Mouse (Mus musculus) hindbrain, embryonic 12.5 days (tissue): Measurements from ENCODE around the gene Pak3. TPM values are rescaled to one million over a fixed set of nuclear protein-coding genes. Genes with fewer than 3 reads are reported as not detected.
A peak's percentile ranks its signal among the peaks of the same experiment; 100 is the strongest.

Source experiments
- ATAC-seq: fragments of 200-750 bp; cut with Nextera tagmentation; 2 replicates; pipeline ENCODE4 v1.8.0; 2017; ENCODE audit warnings: moderate TSS enrichment; ENCODE audit not compliant: low FRiP score
- H3K27ac ChIP-seq: fragments of 300-500 bp; sonication (generic); 2 replicates; pipeline ENCODE4 v1.5.1; 2016; ENCODE audit warnings: mild to moderate bottlenecking
- H3K27me3 ChIP-seq: fragments of 300-500 bp; sonication (generic); 2 replicates; pipeline ENCODE4 v1.6.1; 2016; ENCODE audit warnings: mild to moderate bottlenecking
- H3K36me3 ChIP-seq: fragments of 300-500 bp; sonication (generic); 2 replicates; pipeline ENCODE4 v1.6.1; 2016; ENCODE audit warnings: mild to moderate bottlenecking
- H3K4me1 ChIP-seq: fragments of 300-500 bp; sonication (generic); 2 replicates; pipeline ENCODE4 v1.6.1; 2016
- H3K4me2 ChIP-seq: fragments of 300-500 bp; sonication (generic); replicated peaks from 2 replicates; pipeline ENCODE4 v1.6.1; 2016; ENCODE audit warnings: mild to moderate bottlenecking
- H3K4me3 ChIP-seq: fragments of 300-500 bp; sonication (generic); 2 replicates; pipeline ENCODE4 v1.5.1; 2016; ENCODE audit warnings: mild to moderate bottlenecking
- H3K9ac ChIP-seq: fragments of 300-500 bp; sonication (generic); 2 replicates; pipeline ENCODE4 v1.6.1; 2016; ENCODE audit warnings: mild to moderate bottlenecking, moderate library complexity
- H3K9me3 ChIP-seq: fragments of 300-500 bp; sonication (generic); replicated peaks from 2 replicates; pipeline ENCODE4 v1.6.1; 2016; ENCODE audit warnings: mild to moderate bottlenecking
- WGBS: fragments of 180-500 bp; shearing (Covaris S2); methylation state at CpG from one replicate; pipeline ENCODE4 v1.1.7; 2016; 5-methylcytosine and 5-hydroxymethylcytosine counted together
- polyA plus RNA-seq: library from polyadenylated mRNA; unstranded; fragments of >200 nt; fragmentation: Nextera tagmentation; extraction: Ambion mirVana; gene quantifications from 2 replicates; pipeline ENCODE4 v1.2.1, GENCODE M21; 2016

Pak3 gene
- polyA plus RNA-seq, 1 experiment from 2014 or later = 81.5 TPM

DNA sequence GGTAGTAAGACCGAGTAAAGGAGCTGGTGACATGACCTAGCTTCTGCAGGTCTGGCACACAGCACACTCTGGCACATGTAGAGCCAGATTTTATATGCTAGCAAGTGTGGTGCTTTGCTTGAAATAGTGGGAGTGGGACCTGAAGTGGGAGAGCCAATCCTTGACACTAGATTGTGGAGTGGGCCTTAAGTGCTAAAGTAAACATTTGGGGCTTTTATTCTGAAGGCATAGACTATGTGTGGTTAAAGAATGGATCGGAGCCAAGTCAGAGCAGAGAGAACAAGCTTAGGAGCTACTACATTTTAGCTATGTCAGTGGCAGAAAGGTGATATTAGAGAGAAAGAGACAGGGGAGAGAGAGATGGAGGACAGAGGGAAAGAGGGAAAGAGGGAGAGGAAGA, 61.5 kb downstream of the Pak3 start:
- no peak overlapping the region for H3K27ac ChIP-seq
- ATAC-seq = no peak
- no peaks in the 10 kb centered on the region for H3K4me1 ChIP-seq
- peaks cover 11% of the 10 kb centered on the region; the same call in 1 of the 2 replicates for H3K27me3 ChIP-seq
- 87% methylated on average over 2 of the region's 2 CpGs for WGBS
- no peak overlapping the region for H3K9ac ChIP-seq
- H3K4me3 ChIP-seq = no peak overlapping the region
- no peaks in the 10 kb centered on the region for H3K9me3 ChIP-seq
- H3K4me2 ChIP-seq = no peak overlapping the region
- no peaks in the 10 kb centered on the region for H3K36me3 ChIP-seq

DNA sequence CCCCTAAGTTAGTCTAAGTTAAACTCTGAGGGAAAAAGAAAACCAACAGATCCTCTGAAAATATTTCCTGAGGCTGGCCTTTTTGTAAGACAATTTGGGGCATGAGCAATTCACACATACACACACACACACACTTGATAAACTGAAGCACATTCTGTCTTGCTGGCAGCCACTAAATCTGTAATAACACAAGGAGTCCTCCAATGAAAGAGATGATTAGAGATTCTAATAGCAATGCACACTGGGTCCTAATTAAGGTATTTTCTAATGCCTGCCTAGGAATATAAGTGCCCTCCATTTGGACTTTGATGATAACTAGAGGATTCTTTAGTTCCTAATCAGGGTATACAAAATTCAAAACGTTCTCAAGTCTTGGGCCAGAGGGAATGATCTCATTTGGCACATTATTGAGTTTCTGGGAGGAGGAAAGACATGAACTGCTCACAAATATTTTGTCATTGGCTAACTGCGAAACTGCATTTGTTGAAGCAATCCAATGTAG, 62.1 kb downstream of the Pak3 start:
- Histone ChIP-seq H3K9ac (no peak overlapping the region), H3K9me3 (no peaks in the 10 kb centered on the region), H3K27me3 (peaks cover 11% of the 10 kb centered on the region; the same call in 1 of the 2 replicates), H3K4me2 (no peak overlapping the region), H3K4me3 (no peak overlapping the region), H3K4me1 (no peaks in the 10 kb centered on the region), H3K27ac (no peak overlapping the region), H3K36me3 (no peaks in the 10 kb centered on the region)
- no peak for ATAC-seq
- WGBS = 66% methylated on average over 2 of the region's 2 CpGs

DNA sequence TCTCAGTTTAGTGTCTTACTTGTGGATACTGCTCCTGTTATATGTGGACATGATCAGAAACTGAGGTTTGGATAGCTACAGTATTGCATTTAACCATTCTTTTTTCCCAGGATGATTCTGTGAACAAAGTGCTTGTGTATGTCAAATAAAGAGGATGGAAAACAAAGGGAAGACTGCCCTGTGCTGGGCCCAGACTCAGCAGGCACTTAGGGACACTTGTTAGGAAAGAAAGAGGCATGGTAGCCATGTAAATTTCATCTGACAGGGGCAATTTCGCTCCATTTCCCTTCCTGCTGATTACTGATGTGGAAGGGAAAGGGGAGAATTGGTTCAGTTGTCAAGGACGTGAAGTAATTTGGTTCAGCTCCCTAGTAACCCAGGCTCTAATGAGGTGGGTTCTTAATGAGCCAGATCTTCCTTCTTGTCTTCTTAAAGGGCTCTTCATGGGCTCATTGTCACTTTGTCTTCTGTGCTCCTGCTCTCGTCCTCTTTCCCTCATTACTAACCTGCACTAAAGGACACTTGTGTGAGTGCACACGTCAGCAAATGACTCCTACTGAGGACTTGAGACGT, 88.6 kb downstream of the Pak3 start:
- peak; percentile 46; the same call in 1 of the 2 replicates for ATAC-seq
- H3K9me3 ChIP-seq = no peaks in the 10 kb centered on the region
- H3K9ac ChIP-seq = no peak overlapping the region
- no peak overlapping the region for H3K27ac ChIP-seq
- 34% methylated on average over 5 of the region's 5 CpGs for WGBS
- H3K4me1 ChIP-seq = no peaks in the 10 kb centered on the region
- no peaks in the 10 kb centered on the region for H3K36me3 ChIP-seq
- H3K27me3 ChIP-seq = no peaks in the 10 kb centered on the region
- H3K4me3 ChIP-seq = no peak overlapping the region
- no peak overlapping the region for H3K4me2 ChIP-seq

DNA sequence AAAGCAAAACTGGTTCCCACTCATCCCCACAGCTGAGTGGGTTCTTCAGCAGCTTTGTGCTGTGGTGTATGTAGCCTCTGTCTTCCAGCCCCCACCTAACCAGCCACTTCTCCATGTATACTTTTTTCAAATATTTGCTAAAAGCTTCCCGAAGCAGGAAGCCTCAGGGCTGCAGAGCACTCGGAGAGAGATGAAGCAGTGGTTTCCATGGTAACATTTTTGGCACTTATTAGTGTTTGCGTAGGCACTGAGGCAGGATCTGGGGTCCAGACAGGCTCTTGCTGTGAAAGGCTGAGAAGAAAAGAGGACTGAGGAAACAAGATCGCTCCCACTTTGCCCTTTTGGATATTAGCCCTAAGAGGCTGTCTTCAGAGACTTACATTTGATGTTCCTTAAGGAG, 100.3 kb downstream of the Pak3 start:
- ATAC-seq = no peak
- Histone ChIP-seq H3K27ac (no peak overlapping the region), H3K4me1 (peaks cover 3% of the 10 kb centered on the region; the same call in 1 of the 2 replicates), H3K4me3 (no peak overlapping the region), H3K4me2 (no peak overlapping the region), H3K9me3 (no peaks in the 10 kb centered on the region), H3K9ac (no peak overlapping the region), H3K27me3 (peaks cover 4% of the 10 kb centered on the region), H3K36me3 (no peaks in the 10 kb centered on the region)
- 25% methylated on average over 4 of the region's 4 CpGs for WGBS

DNA sequence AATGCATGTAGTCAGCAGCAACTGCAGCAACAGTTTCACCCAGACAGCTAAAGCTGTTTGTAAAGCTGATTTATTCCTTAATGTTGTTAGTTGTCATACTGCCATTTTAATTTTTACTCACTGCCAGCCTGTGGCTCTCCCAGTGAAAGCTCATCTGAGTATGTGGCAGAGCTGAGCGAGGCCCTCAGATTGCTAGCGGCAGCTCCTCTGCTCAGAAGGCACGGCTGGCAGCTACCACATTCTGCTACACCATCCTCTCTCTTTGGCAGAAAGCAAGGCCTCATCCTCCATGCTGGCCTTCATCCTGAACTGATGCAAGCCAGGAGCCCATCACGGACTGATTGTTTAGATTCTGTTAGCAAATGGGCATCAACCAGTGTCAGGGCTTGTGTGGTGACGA, 109.4 kb downstream of the Pak3 start:
- Histone ChIP-seq H3K27ac (no peak overlapping the region), H3K36me3 (no peaks in the 10 kb centered on the region), H3K4me3 (no peak overlapping the region), H3K9me3 (no peaks in the 10 kb centered on the region), H3K4me1 (no peaks in the 10 kb centered on the region), H3K9ac (no peak overlapping the region), H3K27me3 (peaks cover 13% of the 10 kb centered on the region; the same call in 1 of the 2 replicates), H3K4me2 (no peak overlapping the region)
- no peak for ATAC-seq
- WGBS = 78% methylated on average over 5 of the region's 5 CpGs

- ATAC-seq = peak; percentile 66
- Histone ChIP-seq H3K9me3 (no peaks in the 10 kb centered on the region), H3K4me1 (no peaks in the 10 kb centered on the region), H3K27me3 (peaks cover 3% of the 10 kb centered on the region; the same call in 1 of the 2 replicates), H3K9ac (no peak overlapping the region), H3K36me3 (no peaks in the 10 kb centered on the region), H3K4me2 (no peak overlapping the region), H3K27ac (no peak overlapping the region), H3K4me3 (no peak overlapping the region)
- 50% methylated on average over 2 of the region's 2 CpGs for WGBS
These were observed 125.5 kb downstream of the Pak3 start for GRCm38 (mm10) chrX:143643936-143644335.

DNA sequence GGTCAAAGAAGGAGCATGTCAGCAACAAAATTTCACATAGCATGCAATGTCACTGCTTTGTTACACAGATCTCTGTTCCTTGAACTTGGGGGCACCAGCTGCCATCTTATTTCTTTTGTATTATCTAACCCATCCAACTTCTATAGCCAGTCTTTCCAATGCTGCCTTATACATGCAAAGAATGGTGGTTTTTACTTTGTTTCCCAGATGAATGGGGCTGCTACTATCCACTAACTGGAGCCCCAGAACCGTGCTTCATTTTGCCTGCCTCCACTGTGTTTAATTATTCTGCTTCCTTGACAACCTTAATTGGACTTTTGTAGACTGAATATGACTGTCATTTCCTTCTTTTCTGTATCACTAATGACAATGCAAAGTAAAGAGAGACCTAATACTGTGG, 126.4 kb downstream of the Pak3 start:
- no peaks in the 10 kb centered on the region for H3K36me3 ChIP-seq
- H3K9me3 ChIP-seq = no peaks in the 10 kb centered on the region
- H3K27ac ChIP-seq = no peak overlapping the region
- no peaks in the 10 kb centered on the region for H3K4me1 ChIP-seq
- no peak overlapping the region for H3K9ac ChIP-seq
- peaks cover 6% of the 10 kb centered on the region; the same call in 1 of the 2 replicates for H3K27me3 ChIP-seq
- 36% methylated on average over 1 of the region's 1 CpGs for WGBS
- H3K4me3 ChIP-seq = no peak overlapping the region
- peak; percentile 67; the same call in 1 of the 2 replicates for ATAC-seq
- no peak overlapping the region for H3K4me2 ChIP-seq

DNA sequence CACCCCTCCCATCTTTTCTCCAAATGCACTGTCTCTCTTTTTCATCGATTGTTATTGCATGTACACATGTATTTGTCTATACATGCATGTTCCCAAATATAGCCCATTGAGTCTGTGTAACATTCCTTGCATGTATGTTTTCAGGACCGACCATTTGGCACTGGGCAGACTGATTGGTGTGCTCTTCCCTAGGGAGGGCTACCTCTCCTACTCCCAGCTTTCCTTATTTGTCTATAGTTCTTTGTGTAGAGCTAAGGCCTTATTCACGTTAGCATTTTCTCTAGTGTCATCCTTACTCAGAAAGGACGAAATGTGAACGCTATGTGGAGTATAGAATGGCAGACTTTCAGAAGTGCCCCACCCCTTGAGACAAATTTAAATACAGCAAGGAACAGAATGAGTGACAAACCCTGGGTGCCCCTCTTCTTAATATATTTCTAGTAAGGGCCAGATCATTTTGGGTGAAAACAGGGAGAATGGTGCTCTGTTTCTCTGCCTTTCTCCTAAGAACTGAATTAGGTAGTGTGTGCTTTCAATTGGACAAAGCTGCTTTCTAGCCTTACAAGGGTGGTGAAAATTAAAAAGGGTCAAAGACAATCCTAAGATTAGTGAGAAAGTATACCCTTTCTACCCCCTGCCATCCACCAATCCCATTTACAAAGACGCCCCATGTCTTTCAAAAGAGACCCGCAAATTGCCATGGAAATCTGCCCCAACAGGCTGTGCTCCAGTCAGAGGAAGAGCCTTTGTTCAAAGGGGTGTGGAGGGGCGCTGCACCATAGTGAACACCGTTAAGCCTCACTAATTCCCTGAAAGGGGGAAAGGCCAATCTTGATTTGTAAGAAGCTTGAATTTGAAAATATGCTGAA, 136.2 kb downstream of the Pak3 start:
- Histone ChIP-seq H3K36me3 (no peaks in the 10 kb centered on the region), H3K9ac (no peak overlapping the region), H3K4me1 (no peaks in the 10 kb centered on the region), H3K9me3 (no peaks in the 10 kb centered on the region), H3K27me3 (peaks cover 15% of the 10 kb centered on the region), H3K4me3 (no peak overlapping the region), H3K4me2 (no peak overlapping the region), H3K27ac (peak overlapping the region; percentile 55)
- WGBS = 33% methylated on average over 9 of the region's 9 CpGs
- peak; percentile 84 for ATAC-seq

DNA sequence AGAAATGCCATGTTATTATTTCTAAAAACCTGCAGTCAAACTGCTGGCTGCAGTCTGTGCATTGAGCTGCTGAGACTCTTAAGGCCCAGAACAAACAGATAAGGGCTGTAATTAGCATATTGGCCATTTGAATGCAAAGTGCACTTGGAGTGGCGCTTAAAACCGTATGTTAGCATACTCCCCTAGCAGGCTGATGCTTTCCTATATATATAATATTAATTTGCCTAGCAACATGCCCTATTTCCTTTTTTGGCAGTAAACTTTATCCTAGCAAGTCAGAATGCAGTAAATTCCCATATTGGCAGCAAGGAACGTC, 136.7 kb downstream of the Pak3 start:
- H3K36me3 ChIP-seq = no peaks in the 10 kb centered on the region
- H3K9ac ChIP-seq = no peak overlapping the region
- H3K4me3 ChIP-seq = no peak overlapping the region
- ATAC-seq = peak; percentile 68; the same call in 1 of the 2 replicates
- WGBS = 29% methylated on average over 3 of the region's 3 CpGs
- no peaks in the 10 kb centered on the region for H3K4me1 ChIP-seq
- peak overlapping the region; percentile 55; the same call in 1 of the 2 replicates for H3K27ac ChIP-seq
- peaks cover 19% of the 10 kb centered on the region for H3K27me3 ChIP-seq
- H3K4me2 ChIP-seq = no peak overlapping the region
- no peaks in the 10 kb centered on the region for H3K9me3 ChIP-seq

DNA sequence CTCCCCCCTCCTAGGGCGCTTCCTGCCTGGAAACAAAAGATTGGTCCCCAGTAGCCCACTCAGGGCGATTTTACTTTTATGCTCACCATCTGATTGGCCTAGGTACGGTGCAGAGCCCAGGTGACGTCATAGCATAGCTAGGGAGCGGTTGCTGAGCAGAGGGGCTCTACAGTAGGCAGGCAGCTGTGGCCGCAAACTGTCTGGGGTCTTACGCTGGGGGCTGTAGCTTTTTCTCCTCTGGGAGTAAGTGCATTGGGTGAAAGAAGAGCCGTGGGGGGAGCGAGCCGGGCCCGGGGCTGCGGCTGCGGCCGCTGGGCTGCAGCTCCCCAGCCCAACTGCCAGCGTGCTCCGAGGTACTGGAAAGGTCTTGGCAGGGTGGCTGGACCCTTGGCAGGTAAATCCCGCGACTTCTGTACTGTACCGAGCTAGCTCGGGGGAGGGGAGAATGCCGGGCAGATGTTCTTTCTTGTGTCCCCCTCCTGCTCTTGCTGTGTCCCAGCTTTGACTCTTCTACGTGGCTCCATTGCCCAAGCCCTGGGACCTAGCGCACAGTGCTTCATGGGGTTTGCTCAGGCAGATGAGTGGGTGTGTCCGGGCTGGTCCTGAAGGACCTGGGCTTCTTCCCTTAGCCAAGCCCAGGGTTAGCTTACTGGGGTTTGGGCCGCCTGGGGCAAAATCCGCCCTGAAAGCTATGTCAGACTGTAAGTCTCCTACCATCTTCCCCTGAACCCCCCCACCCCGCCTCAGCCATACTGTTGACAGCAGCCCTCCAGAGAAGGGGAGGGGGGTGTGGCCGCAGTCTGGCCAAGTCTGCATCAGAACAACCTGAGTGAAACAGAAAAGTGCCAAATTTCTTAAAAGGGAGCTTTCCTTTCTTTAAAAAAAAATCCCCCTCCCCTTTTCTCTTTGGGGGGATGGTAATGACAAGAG, 146.1 kb downstream of the Pak3 start:
- peak overlapping the region; percentile 59 for H3K9ac ChIP-seq
- H3K4me2 ChIP-seq = peak overlapping the region; percentile 57
- no peaks in the 10 kb centered on the region for H3K36me3 ChIP-seq
- peak overlapping the region; percentile 44 for H3K27ac ChIP-seq
- peaks cover 11% of the 10 kb centered on the region for H3K27me3 ChIP-seq
- 21% methylated on average over 22 of the region's 28 CpGs for WGBS
- H3K9me3 ChIP-seq = no peaks in the 10 kb centered on the region
- no peaks in the 10 kb centered on the region for H3K4me1 ChIP-seq
- ATAC-seq = peak; percentile 97
- peak overlapping the region; percentile 45 for H3K4me3 ChIP-seq

GRCm38 (mm10) chrX:143665771-143666170, 147.4 kb downstream of the Pak3 start:
- Histone ChIP-seq H3K4me2 (peak overlapping the region; percentile 57), H3K4me1 (no peaks in the 10 kb centered on the region), H3K9ac (no peak overlapping the region), H3K4me3 (0 out of 2 replicates have a peak overlapping the region, but pooled peaks have one; percentile 45), H3K9me3 (no peaks in the 10 kb centered on the region), H3K27ac (no peak overlapping the region), H3K36me3 (no peaks in the 10 kb centered on the region), H3K27me3 (peaks cover 7% of the 10 kb centered on the region)
- no peak for ATAC-seq
- WGBS = 64% methylated on average over 2 of the region's 2 CpGs

GRCm38 (mm10) chrX:143666991-143667390, 148.6 kb downstream of the Pak3 start:
- no peaks in the 10 kb centered on the region for H3K9me3 ChIP-seq
- no peaks in the 10 kb centered on the region for H3K4me1 ChIP-seq
- H3K27me3 ChIP-seq = peaks cover 9% of the 10 kb centered on the region
- 37% methylated on average over 4 of the region's 4 CpGs for WGBS
- H3K9ac ChIP-seq = no peak overlapping the region
- H3K36me3 ChIP-seq = no peaks in the 10 kb centered on the region
- 0 out of 2 replicates have a peak overlapping the region, but pooled peaks have one; percentile 8 for H3K4me2 ChIP-seq
- H3K4me3 ChIP-seq = no peak overlapping the region
- H3K27ac ChIP-seq = no peak overlapping the region
- no peak for ATAC-seq
